Mouse (Mus musculus): ENCODE measurements around the gene Ucma. TPM values are rescaled to one million over a fixed set of nuclear protein-coding genes. Genes with fewer than 3 reads are reported as not detected.
A peak's percentile ranks its signal among the peaks of the same experiment; 100 is the strongest.

The Ucma gene
- polyA plus RNA-seq, 1 experiment from 2014 or later = 0.49 TPM

DNA sequence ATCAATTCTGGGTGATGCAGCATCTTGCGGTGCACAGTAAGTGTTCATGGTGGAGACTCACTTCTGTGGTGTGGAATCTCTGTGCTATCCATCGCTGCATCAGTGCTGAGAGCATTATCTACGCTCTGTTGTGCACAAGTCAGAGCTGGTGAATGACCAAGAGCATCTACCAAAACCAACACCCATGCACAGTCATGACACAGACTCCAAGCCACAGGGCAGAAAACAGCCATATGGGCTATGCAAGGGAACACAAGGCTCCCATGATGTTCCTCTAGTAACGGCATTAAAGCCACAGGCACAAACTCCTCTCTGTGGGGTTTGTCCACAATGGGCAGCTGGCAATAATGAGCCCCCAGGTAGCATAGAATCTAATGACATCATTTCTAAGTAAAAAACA lies 53.9 kb downstream of the Ucma start:
- no peak for ATAC-seq (replicated peaks; ENCODE audit: extremely low read depth, insufficient read depth, low FRiP score)
- Histone ChIP-seq H3K36me3 (ENCODE audit: control insufficient read depth, insufficient read depth) (no peaks in the 10 kb centered on the region; the same call in 1 of the 2 replicates), H3K9ac (ENCODE audit: low read length) (no peak overlapping the region), H3K4me2 (ENCODE audit: low read depth, low read length) (no peak overlapping the region), H3K27ac (ENCODE audit: low read length) (no peak overlapping the region), H3K4me1 (ENCODE audit: control insufficient read depth, insufficient read depth, low read length) (peaks cover 7% of the 10 kb centered on the region), H3K4me3 (ENCODE audit: low read length) (no peak overlapping the region), H3K27me3 (ENCODE audit: control insufficient read depth, insufficient read depth, low read length) (no peaks in the 10 kb centered on the region), H3K9me3 (replicated peaks; ENCODE audit: control insufficient read depth, low read length) (no peaks in the 10 kb centered on the region)
- 88% methylated on average over 4 of the region's 4 CpGs for WGBS

DNA sequence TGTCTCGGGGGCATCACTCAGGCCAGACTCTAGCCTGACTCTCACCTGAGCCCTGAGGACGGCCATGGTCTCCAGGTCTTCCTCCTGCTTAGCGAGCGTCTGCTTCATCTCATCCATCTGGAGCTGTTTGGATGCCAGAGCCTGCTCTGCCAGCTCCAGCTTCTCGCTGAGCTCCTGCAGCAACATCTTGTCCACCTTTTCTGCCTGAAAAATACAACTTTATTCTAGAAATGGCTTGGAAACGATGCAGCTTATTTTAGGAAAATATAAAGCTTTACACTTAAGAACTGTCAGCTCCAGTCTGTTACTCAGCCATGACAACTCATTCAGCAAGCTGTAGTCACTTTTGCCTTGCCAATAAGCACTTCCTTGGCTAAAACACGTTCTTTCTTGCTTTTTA lies 55.3 kb downstream of the Ucma start:
- no peaks in the 10 kb centered on the region; the same call in 1 of the 2 replicates for H3K36me3 ChIP-seq (ENCODE audit: control insufficient read depth, insufficient read depth)
- H3K9ac ChIP-seq (ENCODE audit: low read length) = no peak overlapping the region
- no peaks in the 10 kb centered on the region for H3K27me3 ChIP-seq (ENCODE audit: control insufficient read depth, insufficient read depth, low read length)
- no peak for ATAC-seq (replicated peaks; ENCODE audit: extremely low read depth, insufficient read depth, low FRiP score)
- no peak overlapping the region for H3K4me2 ChIP-seq (ENCODE audit: low read depth, low read length)
- H3K27ac ChIP-seq (ENCODE audit: low read length) = no peak overlapping the region
- H3K9me3 ChIP-seq (replicated peaks; ENCODE audit: control insufficient read depth, low read length) = no peaks in the 10 kb centered on the region
- peaks cover 7% of the 10 kb centered on the region for H3K4me1 ChIP-seq (ENCODE audit: control insufficient read depth, insufficient read depth, low read length)
- no peak overlapping the region for H3K4me3 ChIP-seq (ENCODE audit: low read length)
- 83% methylated on average over 7 of the region's 7 CpGs for WGBS

DNA sequence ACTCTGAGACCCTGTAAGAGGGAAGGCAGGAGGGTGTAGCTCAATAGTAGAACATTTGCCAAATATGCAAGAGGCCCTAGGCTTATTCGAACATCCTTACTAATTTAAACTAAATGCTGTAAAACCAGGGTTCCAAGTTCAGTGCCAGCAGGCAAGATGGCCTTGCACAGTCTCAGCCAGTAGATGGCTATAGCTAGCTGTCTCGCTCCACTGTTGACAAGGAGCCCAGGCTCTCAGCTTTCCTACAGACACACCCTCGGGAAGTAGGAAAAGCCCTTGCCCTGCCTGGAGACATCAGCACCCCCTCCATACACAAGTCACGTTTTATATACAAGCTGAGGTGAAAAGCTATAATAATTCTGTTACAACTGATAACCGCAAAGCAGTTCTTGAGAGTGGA lies 56.7 kb downstream of the Ucma start:
- no peak overlapping the region for H3K9ac ChIP-seq (ENCODE audit: low read length)
- WGBS = 71% methylated on average over 5 of the region's 5 CpGs
- ATAC-seq (replicated peaks; ENCODE audit: extremely low read depth, insufficient read depth, low FRiP score) = no peak
- peaks cover 7% of the 10 kb centered on the region for H3K4me1 ChIP-seq (ENCODE audit: control insufficient read depth, insufficient read depth, low read length)
- no peak overlapping the region for H3K4me3 ChIP-seq (ENCODE audit: low read length)
- H3K9me3 ChIP-seq (replicated peaks; ENCODE audit: control insufficient read depth, low read length) = no peaks in the 10 kb centered on the region
- H3K27me3 ChIP-seq (ENCODE audit: control insufficient read depth, insufficient read depth, low read length) = no peaks in the 10 kb centered on the region
- no peaks in the 10 kb centered on the region; the same call in 1 of the 2 replicates for H3K36me3 ChIP-seq (ENCODE audit: control insufficient read depth, insufficient read depth)
- no peak overlapping the region for H3K27ac ChIP-seq (ENCODE audit: low read length)
- no peak overlapping the region for H3K4me2 ChIP-seq (ENCODE audit: low read depth, low read length)

DNA sequence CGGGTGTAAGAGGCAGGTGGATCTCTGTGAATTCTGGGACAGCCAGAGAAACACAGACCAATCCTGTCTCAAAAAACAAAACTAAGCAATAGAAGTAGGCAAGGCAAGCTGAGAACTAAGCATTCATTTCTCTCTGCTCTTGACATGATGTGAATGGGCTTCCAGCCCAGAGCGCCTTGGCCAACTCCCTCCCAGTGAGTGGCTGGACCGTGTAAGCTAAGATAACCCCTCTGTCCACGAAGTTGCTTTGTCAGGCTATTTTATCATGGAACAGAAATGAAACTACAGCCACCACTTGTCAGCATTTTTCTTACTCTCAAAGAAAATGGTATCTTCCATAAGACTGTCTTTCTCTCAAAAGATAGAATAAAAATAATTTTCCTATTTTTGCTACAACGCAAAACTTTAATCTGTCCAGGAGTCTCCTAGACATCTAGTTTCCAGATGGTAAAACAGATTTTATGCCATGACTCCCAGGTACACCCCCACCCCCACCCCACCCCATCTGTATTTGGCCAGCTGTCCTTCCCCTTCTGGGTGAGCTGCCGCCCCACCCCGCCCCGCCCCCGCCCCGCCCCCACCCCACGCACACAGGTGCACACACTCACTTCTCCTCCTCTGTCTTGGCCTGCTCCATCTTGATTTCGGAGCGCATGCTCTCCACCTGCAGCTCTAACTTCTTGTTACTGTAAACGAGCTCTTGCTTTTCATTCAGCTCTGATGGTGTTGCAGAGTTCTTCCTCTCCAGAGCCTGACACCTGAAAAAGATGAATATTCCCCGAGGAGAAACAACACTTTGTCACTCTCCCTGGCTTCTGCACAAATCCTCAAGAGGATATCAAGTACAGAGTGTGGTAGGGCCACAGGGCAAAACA lies 57.9 kb downstream of the Ucma start:
- Histone ChIP-seq H3K36me3 (ENCODE audit: control insufficient read depth, insufficient read depth) (no peaks in the 10 kb centered on the region; the same call in 1 of the 2 replicates), H3K9me3 (replicated peaks; ENCODE audit: control insufficient read depth, low read length) (no peaks in the 10 kb centered on the region), H3K27me3 (ENCODE audit: control insufficient read depth, insufficient read depth, low read length) (no peaks in the 10 kb centered on the region), H3K9ac (ENCODE audit: low read length) (no peak overlapping the region), H3K4me2 (ENCODE audit: low read depth, low read length) (no peak overlapping the region), H3K27ac (ENCODE audit: low read length) (no peak overlapping the region), H3K4me3 (ENCODE audit: low read length) (no peak overlapping the region), H3K4me1 (ENCODE audit: control insufficient read depth, insufficient read depth, low read length) (peaks cover 2% of the 10 kb centered on the region; the same call in 1 of the 2 replicates)
- ATAC-seq (replicated peaks; ENCODE audit: extremely low read depth, insufficient read depth, low FRiP score) = peak; percentile 60
- 64% methylated on average over 15 of the region's 15 CpGs for WGBS

DNA sequence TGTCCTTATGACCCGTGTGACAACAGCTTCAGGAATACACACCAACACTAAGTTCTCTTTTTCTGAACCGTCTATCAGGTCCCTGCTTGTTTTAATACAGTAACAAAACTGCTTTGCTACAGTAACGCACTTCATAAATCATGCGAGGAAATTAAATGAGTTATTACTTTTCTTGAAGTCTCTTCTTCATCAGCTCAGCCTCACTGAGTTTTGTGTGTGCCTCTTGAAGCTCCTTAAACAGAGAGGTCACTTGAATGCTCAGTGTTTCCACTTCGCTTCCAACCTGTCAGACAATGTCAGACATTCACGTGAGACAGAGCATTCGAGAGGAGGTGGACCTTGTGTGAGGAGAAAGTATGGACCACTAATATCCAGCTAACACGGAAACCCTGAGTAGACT lies 58.9 kb downstream of the Ucma start:
- H3K4me3 ChIP-seq (ENCODE audit: low read length) = no peak overlapping the region
- H3K27ac ChIP-seq (ENCODE audit: low read length) = no peak overlapping the region
- no peak overlapping the region for H3K9ac ChIP-seq (ENCODE audit: low read length)
- ATAC-seq (replicated peaks; ENCODE audit: extremely low read depth, insufficient read depth, low FRiP score) = no peak
- H3K9me3 ChIP-seq (replicated peaks; ENCODE audit: control insufficient read depth, low read length) = no peaks in the 10 kb centered on the region
- 69% methylated on average over 8 of the region's 8 CpGs for WGBS
- no peaks in the 10 kb centered on the region; the same call in 1 of the 2 replicates for H3K36me3 ChIP-seq (ENCODE audit: control insufficient read depth, insufficient read depth)
- no peaks in the 10 kb centered on the region for H3K27me3 ChIP-seq (ENCODE audit: control insufficient read depth, insufficient read depth, low read length)
- peaks cover 2% of the 10 kb centered on the region; the same call in 1 of the 2 replicates for H3K4me1 ChIP-seq (ENCODE audit: control insufficient read depth, insufficient read depth, low read length)
- no peak overlapping the region for H3K4me2 ChIP-seq (ENCODE audit: low read depth, low read length)

DNA sequence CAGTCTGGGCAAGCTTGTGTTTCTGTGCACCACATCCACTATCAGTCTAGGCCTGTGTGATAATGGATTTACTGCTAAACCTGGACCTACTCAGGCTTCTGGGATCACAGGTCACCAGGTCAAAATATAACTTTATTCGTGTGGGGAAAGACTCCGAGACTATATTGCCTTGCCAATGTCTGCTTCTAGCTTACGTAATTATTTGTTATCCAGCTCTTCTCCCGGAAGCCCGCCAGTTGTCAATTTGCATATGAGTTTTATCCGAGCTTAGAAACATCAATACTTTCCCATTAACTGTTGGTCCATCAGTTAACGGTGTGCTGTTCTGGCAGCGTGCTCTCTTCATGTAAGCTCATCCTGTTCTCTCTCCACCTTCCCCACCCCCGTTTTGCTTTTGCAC lies 59.3 kb downstream of the Ucma start:
- Histone ChIP-seq H3K27me3 (ENCODE audit: control insufficient read depth, insufficient read depth, low read length) (no peaks in the 10 kb centered on the region), H3K4me1 (ENCODE audit: control insufficient read depth, insufficient read depth, low read length) (peaks cover 2% of the 10 kb centered on the region; the same call in 1 of the 2 replicates), H3K4me2 (ENCODE audit: low read depth, low read length) (no peak overlapping the region), H3K4me3 (ENCODE audit: low read length) (no peak overlapping the region), H3K9ac (ENCODE audit: low read length) (no peak overlapping the region), H3K36me3 (ENCODE audit: control insufficient read depth, insufficient read depth) (no peaks in the 10 kb centered on the region; the same call in 1 of the 2 replicates), H3K27ac (ENCODE audit: low read length) (no peak overlapping the region), H3K9me3 (replicated peaks; ENCODE audit: control insufficient read depth, low read length) (no peaks in the 10 kb centered on the region)
- 84% methylated on average over 9 of the region's 9 CpGs for WGBS
- ATAC-seq (replicated peaks; ENCODE audit: extremely low read depth, insufficient read depth, low FRiP score) = no peak

Other genes with a start within 250 kb of the Ucma start
- 38.2 and 38.7 TPM in 2 replicates for gene Sephs1, start 94.6 kb upstream of the Ucma start, polyA plus RNA-seq (2015; fragmentation: Nextera tagmentation; extraction: Ambion mirVana)
- gene Phyh, start 57.1 kb upstream of the Ucma start, polyA plus RNA-seq (2015; fragmentation: Nextera tagmentation; extraction: Ambion mirVana) = 227 and 242 TPM in 2 replicates
- 15.6 and 17.4 TPM in 2 replicates for gene Mcm10, start 36.7 kb downstream of the Ucma start, polyA plus RNA-seq (2015; fragmentation: Nextera tagmentation; extraction: Ambion mirVana)
- gene Optn, start 87.9 kb downstream of the Ucma start, polyA plus RNA-seq (2015; fragmentation: Nextera tagmentation; extraction: Ambion mirVana) = 17.9 TPM in 2 replicates
- 6.5 and 8.8 TPM in 2 replicates for gene Ccdc3, start 161.7 kb downstream of the Ucma start, polyA plus RNA-seq (2015; fragmentation: Nextera tagmentation; extraction: Ambion mirVana)

Data from heart, embryonic 16.5 days (tissue).